Mouse (Mus musculus): ENCODE measurements around the gene Ikzf1.

DNA sequence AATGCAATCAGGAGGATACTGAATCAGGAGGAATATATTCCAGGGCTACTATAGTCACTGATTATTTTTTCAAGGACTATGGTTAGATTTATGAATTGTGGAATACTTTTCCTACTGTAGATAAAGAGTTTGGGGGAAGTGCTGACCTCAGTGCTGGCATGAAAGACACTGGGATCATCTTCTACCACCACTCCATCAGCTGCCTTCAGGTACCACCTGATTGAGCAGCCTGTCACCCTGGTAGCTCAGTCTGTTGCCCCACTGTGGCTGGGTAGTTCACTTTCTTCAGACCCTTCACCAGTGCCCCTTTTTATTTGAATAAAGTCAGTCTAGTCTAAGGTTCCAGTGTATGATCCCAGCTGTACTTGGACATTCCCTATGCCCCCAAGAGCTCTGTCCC, 81.9 kb downstream of the Ikzf1 start:
- TF ChIP-seq CTCF (IDR thresholded peaks at IDR 0.05; ENCODE audit: extremely low read depth, insufficient read depth, low read length), result no peak
- TF ChIP-seq POLR2A (IDR thresholded peaks at IDR 0.05; ENCODE audit: extremely low read depth, insufficient read depth, low read length), result no peak
